Mouse (Mus musculus): Measurements from ENCODE around the gene Ccr10. TPM values are rescaled to one million over a fixed set of nuclear protein-coding genes. Genes with fewer than 3 reads are reported as not detected.

Gene Ccr10
- total RNA-seq, 2 experiments from 2014 or later = not detected

GRCm38 (mm10) chr11:101189495-101190180, 14.4 kb upstream of the Ccr10 start:
- DNase-seq (ENCODE audit: low spot score) = peak; percentile 80

- DNase-seq (ENCODE audit: low spot score) = no peak
These were observed 13.0 kb upstream of the Ccr10 start for GRCm38 (mm10) chr11:101188166-101188805.

- no peak for DNase-seq (ENCODE audit: low spot score)
These were observed 12.3 kb upstream of the Ccr10 start for GRCm38 (mm10) chr11:101187541-101187940.

GRCm38 (mm10) chr11:101186526-101187247, 11.4 kb upstream of the Ccr10 start:
- DNase-seq (ENCODE audit: low spot score) = no peak

GRCm38 (mm10) chr11:101185441-101185840, 10.2 kb upstream of the Ccr10 start:
- DNase-seq (ENCODE audit: low spot score) = no peak

GRCm38 (mm10) chr11:101184984-101185383, 9.7 kb upstream of the Ccr10 start:
- DNase-seq (ENCODE audit: low spot score) = no peak

- DNase-seq (ENCODE audit: low spot score) = no peak
These were observed 7.7 kb upstream of the Ccr10 start for GRCm38 (mm10) chr11:101182771-101183517.

GRCm38 (mm10) chr11:101181961-101182360, 6.7 kb upstream of the Ccr10 start:
- no peak for DNase-seq (ENCODE audit: low spot score)

- peak; percentile 75 for DNase-seq (ENCODE audit: low spot score)
These were observed 5.8 kb upstream of the Ccr10 start for GRCm38 (mm10) chr11:101180846-101181740.

- no peak for DNase-seq (ENCODE audit: low spot score)
These were observed 5.0 kb upstream of the Ccr10 start for GRCm38 (mm10) chr11:101180261-101180660.

GRCm38 (mm10) chr11:101179306-101179705, 4.1 kb upstream of the Ccr10 start:
- DNase-seq (ENCODE audit: low spot score) = no peak

GRCm38 (mm10) chr11:101178061-101179058, 3.1 kb upstream of the Ccr10 start:
- no peak for DNase-seq (ENCODE audit: low spot score)

- peak; percentile 43 for DNase-seq (ENCODE audit: low spot score)
These were observed 1.9 kb upstream of the Ccr10 start for GRCm38 (mm10) chr11:101176933-101177773.

GRCm38 (mm10) chr11:101176117-101176691, 961 bp upstream of the Ccr10 start:
- no peak for DNase-seq (ENCODE audit: low spot score)

GRCm38 (mm10) chr11:101175636-101176116, 433 bp upstream of the Ccr10 start:
- DNase-seq (ENCODE audit: low spot score) = no peak

GRCm38 (mm10) chr11:101174389-101174745, 876 bp downstream of the Ccr10 start:
- no peak for DNase-seq (ENCODE audit: low spot score)

GRCm38 (mm10) chr11:101173631-101174388, 1.4 kb downstream of the Ccr10 start:
- peak; percentile 79 for DNase-seq (ENCODE audit: low spot score)

All from gastrocnemius, adult 18-20 months (tissue).